Mouse (Mus musculus) MEL (cell line): ENCODE data around the gene Tjp1. TPM values are rescaled to one million over a fixed set of nuclear protein-coding genes. Genes with fewer than 3 reads are reported as not detected.

ENCODE experiments used
- DNase-seq: peaks from one replicate; pipeline ENCODE4 v3.0.0; 2011; ENCODE audit warnings: low read depth, low spot score
- H3K27ac ChIP-seq: 2 replicates; pipeline ENCODE4 v1.5.1; 2012; ENCODE audit warnings: low read depth, mild to moderate bottlenecking, control low read depth, low read length, moderate library complexity; ENCODE audit not compliant: control insufficient read depth
- H3K27me3 ChIP-seq, 2 experiments: fragments of 150-350 bp in 1 of 2; sonication (generic) in 1 of 2; 2 replicates each; pipeline ENCODE4 v1.6.1; 2012; ENCODE audit warnings: low read length in 2 of 2, mild to moderate bottlenecking in 2 of 2, improper control_type of control experiment in 1 of 2, moderate library complexity in 1 of 2; ENCODE audit not compliant: insufficient read depth in 2 of 2, control insufficient read depth in 1 of 2
- H3K36me3 ChIP-seq, 2 experiments: 2 replicates each; pipeline ENCODE4 v1.6.1; 2012 to 2014; ENCODE audit warnings: low read length in 2 of 2, improper control_type of control experiment in 1 of 2, inconsistent platforms in 1 of 2, mild to moderate bottlenecking in 1 of 2; ENCODE audit not compliant: insufficient read depth in 2 of 2, control insufficient read depth in 1 of 2
- H3K4me1 ChIP-seq, 2 experiments: fragments of 150-350 bp in 1 of 2; sonication (generic) in 1 of 2; 2 replicates each; pipeline ENCODE4 v1.6.1; 2012; ENCODE audit warnings: low read length in 2 of 2, improper control_type of control experiment in 1 of 2, mild to moderate bottlenecking in 1 of 2; ENCODE audit not compliant: insufficient read depth in 2 of 2, control insufficient read depth in 1 of 2
- H3K4me3 ChIP-seq, 2 experiments: fragments of 150-350 bp in 1 of 2; sonication (generic) in 1 of 2; 2 replicates each; pipeline ENCODE4 v1.5.1; 2012; ENCODE audit warnings: low read depth in 2 of 2, low read length in 2 of 2, mild to moderate bottlenecking in 2 of 2, moderate library complexity in 2 of 2, control low read depth in 1 of 2, improper control_type of control experiment in 1 of 2; ENCODE audit not compliant: control insufficient read depth in 1 of 2, insufficient read depth in 1 of 2
- H3K79me2 ChIP-seq: 2 replicates; pipeline ENCODE4 v1.6.1; 2012; ENCODE audit warnings: mild to moderate bottlenecking, low read length, moderate library complexity; ENCODE audit not compliant: control insufficient read depth, poor library complexity, insufficient read depth
- H3K9ac ChIP-seq: 2 replicates; pipeline ENCODE4 v1.6.1; 2012; ENCODE audit warnings: low read depth, mild to moderate bottlenecking, control low read depth, low read length, moderate library complexity; ENCODE audit not compliant: control insufficient read depth, poor library complexity, severe bottlenecking
- H3K9me3 ChIP-seq: fragments of 150-350 bp; sonication (generic); replicated peaks from 2 replicates; pipeline ENCODE4 v1.6.1; 2012; ENCODE audit warnings: mild to moderate bottlenecking, low read length, improper control_type of control experiment, moderate library complexity; ENCODE audit not compliant: insufficient read depth
- GABPA ChIP-seq: IDR thresholded peaks from 2 replicates; pipeline ENCODE4 v1.6.1; 2012; ENCODE audit warnings: low read depth, mild to moderate bottlenecking, inconsistent platforms, low read length, improper control_type of control experiment, moderate library complexity
- GATA1 ChIP-seq: IDR thresholded peaks from 2 replicates; pipeline ENCODE4 v1.6.1; 2011; ENCODE audit warnings: low read depth, low read length, improper control_type of control experiment
- HCFC1 ChIP-seq: IDR thresholded peaks from 2 replicates; pipeline ENCODE4 v1.6.1; 2012; ENCODE audit warnings: low read depth, mild to moderate bottlenecking, inconsistent platforms, low read length, improper control_type of control experiment, moderate library complexity
- KAT2A ChIP-seq: conservative IDR thresholded peaks from 2 replicates; pipeline ENCODE4 v1.6.1; 2012; ENCODE audit warnings: low read depth, low read length, improper control_type of control experiment, inconsistent platforms
- MXI1 ChIP-seq: IDR thresholded peaks from 2 replicates; pipeline ENCODE4 v1.6.1; 2011; ENCODE audit warnings: mild to moderate bottlenecking, low read depth, low read length, improper control_type of control experiment
- NELFE ChIP-seq: IDR thresholded peaks from 2 replicates; pipeline ENCODE4 v1.6.1; 2011; ENCODE audit warnings: low read depth, low read length, improper control_type of control experiment
- RAD21 ChIP-seq: IDR thresholded peaks from 2 replicates; pipeline ENCODE4 v1.6.1; 2011; ENCODE audit warnings: mild to moderate bottlenecking, low read depth, low read length, improper control_type of control experiment
- SMC3 ChIP-seq: IDR thresholded peaks from 2 replicates; pipeline ENCODE4 v1.6.1; 2011; ENCODE audit warnings: low read depth, low read length, improper control_type of control experiment
- TAL1 ChIP-seq: IDR thresholded peaks from 2 replicates; pipeline ENCODE4 v1.6.1; 2012; ENCODE audit warnings: mild to moderate bottlenecking, inconsistent platforms, low read length, moderate library complexity, mixed read lengths
- TBP ChIP-seq: IDR thresholded peaks from 2 replicates; pipeline ENCODE4 v1.8.0; 2011; ENCODE audit warnings: low read depth, low read length, improper control_type of control experiment
- USF2 ChIP-seq, 2 experiments: IDR thresholded peaks; 2 replicates each; pipeline ENCODE4 v1.6.1; 2011 to 2012; ENCODE audit warnings: improper control_type of control experiment in 2 of 2, low read length in 2 of 2, borderline replicate concordance in 1 of 2, inconsistent platforms in 1 of 2, low read depth in 1 of 2, mild to moderate bottlenecking in 1 of 2; ENCODE audit not compliant: insufficient read depth in 1 of 2
- ZC3H11A ChIP-seq: IDR thresholded peaks from 2 replicates; pipeline ENCODE4 v1.6.1; 2012; ENCODE audit warnings: low read depth, mild to moderate bottlenecking, inconsistent platforms, low read length, improper control_type of control experiment
- ZKSCAN1 ChIP-seq: IDR thresholded peaks from 2 replicates; pipeline ENCODE4 v1.6.1; 2012; ENCODE audit warnings: low read depth, mild to moderate bottlenecking, inconsistent platforms, low read length, improper control_type of control experiment, moderate library complexity
- polyA plus RNA-seq, 2 experiments: library from polyadenylated mRNA; stranded (reverse) in 1 of 2; unstranded in 1 of 2; fragments of >175 nt in 1 of 2; fragments of >200 nt in 1 of 2; gene quantifications; 2 replicates each; pipeline versions ENCODE4 v1.2.1 to v1.2.4; 2012; ENCODE audit warnings: low replicate concordance in 2 of 2, low read depth in 1 of 2; ENCODE audit not compliant: insufficient read length in 2 of 2, insufficient read depth in 1 of 2, missing spikeins in 1 of 2
- total RNA-seq: library from RNA; depleted of rRNA; stranded (reverse); fragments of 300-350 nt; gene quantifications from 2 replicates; pipeline ENCODE4 v1.2.3, GENCODE M21; 2012

Gene Tjp1
- total and polyA plus RNA-seq, 3 experiments = 0.01 TPM; not detected in 2

DNA sequence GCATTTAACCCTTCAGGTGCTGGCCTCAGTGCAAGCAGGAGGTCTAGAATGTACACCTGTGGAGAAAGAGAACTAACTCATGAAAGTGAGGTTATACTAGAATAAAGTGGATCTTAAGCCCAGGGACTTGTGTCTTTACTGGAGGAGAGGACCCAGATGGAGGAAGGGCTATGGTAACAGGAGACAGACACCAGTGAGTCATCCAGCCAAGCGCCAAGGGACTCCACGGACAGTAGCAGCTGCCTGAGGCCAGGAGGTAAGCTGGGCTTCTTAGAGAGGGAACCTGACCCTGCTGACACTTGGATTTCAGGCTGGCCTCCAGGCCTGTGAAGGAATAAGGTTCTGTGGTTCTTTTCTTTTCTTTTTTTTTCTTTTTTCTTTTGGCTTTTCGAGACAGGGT is 75.3 kb downstream of the Tjp1 start:
- Histone ChIP-seq H3K27me3 (no peaks in the 10 kb centered on the region), H3K36me3 (no peaks in the 10 kb centered on the region), H3K27ac (no peak overlapping the region), H3K9ac (no peak overlapping the region), H3K9me3 (no peaks in the 10 kb centered on the region), H3K79me2 (no peaks in the 10 kb centered on the region), H3K4me3 (no peak overlapping the region), H3K4me1 (no peaks in the 10 kb centered on the region)
- no peak for TF ChIP-seq ZC3H11A
- no peak for TF ChIP-seq KAT2A
- no peak for TF ChIP-seq GATA1
- TF ChIP-seq SMC3 = no peak
- no peak for TF ChIP-seq GABPA
- TF ChIP-seq NELFE = no peak
- TF ChIP-seq RAD21 = no peak
- TF ChIP-seq TAL1 = no peak
- no peak for TF ChIP-seq HCFC1
- no peak for TF ChIP-seq ZKSCAN1
- no peak for DNase-seq

DNA sequence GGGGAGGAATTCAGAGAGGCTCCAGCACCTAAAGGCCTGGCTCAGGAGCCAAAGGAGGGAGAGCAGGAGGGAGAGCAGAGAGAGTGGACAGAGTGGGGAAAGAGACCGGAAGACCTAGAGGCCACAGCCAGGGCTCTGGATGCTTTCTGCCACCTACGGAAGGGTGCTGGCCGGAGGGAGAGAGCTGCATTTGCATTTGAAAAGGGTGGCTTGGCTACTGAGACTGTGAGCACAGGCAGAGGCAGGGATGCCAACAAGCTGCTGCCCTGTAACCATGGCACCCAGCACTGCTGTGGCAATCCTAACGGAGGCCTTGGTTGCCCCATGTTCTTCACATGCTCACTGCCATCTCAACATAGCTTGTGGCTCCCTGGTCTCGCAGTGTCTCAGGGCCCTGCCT is 77.4 kb downstream of the Tjp1 start:
- Histone ChIP-seq H3K9ac (no peak overlapping the region), H3K4me3 (no peak overlapping the region), H3K27me3 (no peaks in the 10 kb centered on the region), H3K36me3 (no peaks in the 10 kb centered on the region), H3K4me1 (no peaks in the 10 kb centered on the region), H3K9me3 (no peaks in the 10 kb centered on the region), H3K79me2 (no peaks in the 10 kb centered on the region), H3K27ac (no peak overlapping the region)
- TF ChIP-seq TAL1 (no peak), USF2 (IDR thresholded peaks at IDR 0.05; ENCODE audit: borderline replicate concordance in 1 of 2, insufficient read depth in 1 of 2, low read depth in 1 of 2, low read length in 2 of 2) (no peak), TBP (no peak), RAD21 (no peak)
- DNase-seq = no peak

DNA sequence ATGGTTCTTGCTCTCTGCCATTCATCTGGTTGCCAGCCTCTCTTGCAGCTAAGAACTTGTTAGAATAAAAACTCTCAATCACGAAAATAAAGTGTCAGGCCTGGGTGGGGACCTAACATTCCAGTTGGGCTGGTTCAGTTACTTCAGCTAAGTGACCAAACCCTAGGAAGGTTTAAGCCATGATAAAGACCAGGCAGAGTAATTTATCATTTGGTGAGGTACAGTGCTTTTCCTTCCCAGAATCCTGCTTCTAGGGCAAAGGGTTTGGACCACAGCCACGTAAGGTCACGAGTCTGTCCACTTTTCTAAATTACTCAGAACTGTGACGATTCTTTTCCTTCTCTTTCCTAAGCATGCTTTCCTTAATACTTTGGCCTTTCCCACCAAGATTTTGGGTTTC is 86.1 kb downstream of the Tjp1 start:
- H3K4me1 ChIP-seq = no peaks in the 10 kb centered on the region
- no peak overlapping the region for H3K27ac ChIP-seq
- DNase-seq = no peak
- no peaks in the 10 kb centered on the region for H3K27me3 ChIP-seq
- no peaks in the 10 kb centered on the region for H3K9me3 ChIP-seq
- no peaks in the 10 kb centered on the region for H3K36me3 ChIP-seq
- TF ChIP-seq MXI1 = no peak
- no peaks in the 10 kb centered on the region for H3K79me2 ChIP-seq
- no peak overlapping the region for H3K4me3 ChIP-seq
- H3K9ac ChIP-seq = no peak overlapping the region
